Mouse (Mus musculus): ENCODE data around the gene Pikfyve. TPM values are rescaled to one million over a fixed set of nuclear protein-coding genes. Genes with fewer than 3 reads are reported as not detected.

Pikfyve gene
- polyA plus RNA-seq, 1 experiment from 2014 or later, result 6.9 TPM

- DNase-seq (ENCODE audit: low spot score), result peak; percentile 64
- Histone ChIP-seq H3K4me1 (ENCODE audit: insufficient read depth, low read depth, low read length) (no peaks in the 10 kb centered on the region), H3K4me2 (replicated peaks; ENCODE audit: low read depth, low read length) (no peak overlapping the region), H3K9ac (replicated peaks; ENCODE audit: low read depth) (no peak overlapping the region), H3K27me3 (replicated peaks; ENCODE audit: insufficient read depth, low read length) (no peaks in the 10 kb centered on the region), H3K4me3 (ENCODE audit: low read depth, low read length) (no peak overlapping the region), H3K27ac (ENCODE audit: low read length) (no peak overlapping the region), H3K9me3 (ENCODE audit: low read length) (no peaks in the 10 kb centered on the region), H3K36me3 (ENCODE audit: insufficient read depth, low read length) (peaks cover 7% of the 10 kb centered on the region; the same call in 1 of the 2 replicates)
- peak; percentile 65 for ATAC-seq
- no peak for TF ChIP-seq EP300 (IDR thresholded peaks at IDR 0.05)
- TF ChIP-seq CTCF (IDR thresholded peaks at IDR 0.05), result no peak
Measured at GRCm38 (mm10) chr1:65154814-65155213, 31.7 kb upstream of the Pikfyve start.

GRCm38 (mm10) chr1:65156111-65156510 lies 30.4 kb upstream of the Pikfyve start:
- peaks cover 20% of the 10 kb centered on the region; the same call in 1 of the 2 replicates for H3K36me3 ChIP-seq (ENCODE audit: insufficient read depth, low read length)
- no peak overlapping the region for H3K27ac ChIP-seq (ENCODE audit: low read length)
- ATAC-seq (no peak), DNase-seq (ENCODE audit: low spot score) (no peak)
- no peaks in the 10 kb centered on the region for H3K9me3 ChIP-seq (ENCODE audit: low read length)
- WGBS, result 89% methylated on average over 5 of the region's 5 CpGs
- H3K4me3 ChIP-seq (ENCODE audit: low read depth, low read length), result no peak overlapping the region
- H3K4me2 ChIP-seq (replicated peaks; ENCODE audit: low read depth, low read length), result no peak overlapping the region
- no peaks in the 10 kb centered on the region for H3K4me1 ChIP-seq (ENCODE audit: insufficient read depth, low read depth, low read length)
- no peak for TF ChIP-seq CTCF (IDR thresholded peaks at IDR 0.05)
- no peak for TF ChIP-seq EP300 (IDR thresholded peaks at IDR 0.05)
- no peaks in the 10 kb centered on the region for H3K27me3 ChIP-seq (replicated peaks; ENCODE audit: insufficient read depth, low read length)
- no peak overlapping the region for H3K9ac ChIP-seq (replicated peaks; ENCODE audit: low read depth)

DNA sequence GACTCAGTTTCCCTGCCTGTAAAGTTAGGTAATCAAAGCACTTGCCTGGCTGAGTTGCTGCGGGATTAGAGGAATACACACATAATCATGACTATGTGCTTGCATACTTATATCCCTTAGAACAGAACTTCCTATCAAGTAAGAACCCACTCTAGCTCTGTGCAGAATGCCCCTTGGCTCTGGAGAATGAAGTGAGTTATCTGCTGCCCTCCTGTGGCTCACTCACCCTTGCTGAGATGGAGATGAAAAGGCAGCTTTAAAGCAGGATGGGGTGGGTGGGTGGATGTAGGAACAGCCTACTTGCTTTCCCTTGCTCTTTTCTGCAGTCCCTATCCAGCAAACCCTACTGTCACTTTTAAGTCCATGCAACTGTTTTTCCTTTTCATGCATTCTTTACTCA lies 24.3 kb upstream of the Pikfyve start:
- H3K27me3 ChIP-seq (replicated peaks; ENCODE audit: insufficient read depth, low read length), result no peaks in the 10 kb centered on the region
- TF ChIP-seq EP300 (IDR thresholded peaks at IDR 0.05) (no peak), CTCF (IDR thresholded peaks at IDR 0.05) (peak; percentile 24; the same call in 1 of the 2 replicates)
- H3K36me3 ChIP-seq (ENCODE audit: insufficient read depth, low read length), result peaks cover 57% of the 10 kb centered on the region
- H3K4me1 ChIP-seq (ENCODE audit: insufficient read depth, low read depth, low read length), result no peaks in the 10 kb centered on the region
- no peak overlapping the region for H3K4me2 ChIP-seq (replicated peaks; ENCODE audit: low read depth, low read length)
- DNase-seq (ENCODE audit: low spot score), result no peak
- H3K4me3 ChIP-seq (ENCODE audit: low read depth, low read length), result no peak overlapping the region
- no peaks in the 10 kb centered on the region for H3K9me3 ChIP-seq (ENCODE audit: low read length)
- no peak overlapping the region for H3K9ac ChIP-seq (replicated peaks; ENCODE audit: low read depth)
- 100% methylated on average over 1 of the region's 1 CpGs for WGBS
- ATAC-seq, result no peak
- H3K27ac ChIP-seq (ENCODE audit: low read length), result no peak overlapping the region

DNA sequence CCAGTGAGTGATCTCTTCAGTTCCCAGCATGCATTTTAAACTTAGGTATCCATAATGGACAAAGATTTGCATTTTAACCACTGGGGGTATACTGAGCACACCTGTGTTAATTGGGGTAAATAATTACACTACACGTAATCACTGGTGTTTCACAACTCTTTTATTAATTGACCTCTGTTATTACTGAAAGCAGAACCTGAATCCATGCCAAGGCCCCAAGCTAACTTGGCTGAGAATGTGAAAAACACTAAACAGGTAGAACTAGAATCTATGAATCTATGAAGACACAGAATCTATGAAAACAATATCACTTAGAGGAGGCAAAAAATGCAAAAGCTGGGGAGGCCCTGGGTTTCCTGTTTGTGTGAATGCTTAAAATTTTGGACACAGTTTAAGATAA lies 19.0 kb upstream of the Pikfyve start:
- H3K27ac ChIP-seq (ENCODE audit: low read length), result no peak overlapping the region
- ATAC-seq (no peak), DNase-seq (ENCODE audit: low spot score) (no peak)
- H3K4me3 ChIP-seq (ENCODE audit: low read depth, low read length), result no peak overlapping the region
- no peak for TF ChIP-seq EP300 (IDR thresholded peaks at IDR 0.05)
- TF ChIP-seq CTCF (IDR thresholded peaks at IDR 0.05), result no peak
- no peak overlapping the region for H3K9ac ChIP-seq (replicated peaks; ENCODE audit: low read depth)
- no peaks in the 10 kb centered on the region for H3K4me1 ChIP-seq (ENCODE audit: insufficient read depth, low read depth, low read length)
- peaks cover 43% of the 10 kb centered on the region for H3K36me3 ChIP-seq (ENCODE audit: insufficient read depth, low read length)
- H3K9me3 ChIP-seq (ENCODE audit: low read length), result no peaks in the 10 kb centered on the region
- H3K4me2 ChIP-seq (replicated peaks; ENCODE audit: low read depth, low read length), result no peak overlapping the region
- 90% methylated on average over 1 of the region's 1 CpGs for WGBS
- no peaks in the 10 kb centered on the region for H3K27me3 ChIP-seq (replicated peaks; ENCODE audit: insufficient read depth, low read length)

DNA sequence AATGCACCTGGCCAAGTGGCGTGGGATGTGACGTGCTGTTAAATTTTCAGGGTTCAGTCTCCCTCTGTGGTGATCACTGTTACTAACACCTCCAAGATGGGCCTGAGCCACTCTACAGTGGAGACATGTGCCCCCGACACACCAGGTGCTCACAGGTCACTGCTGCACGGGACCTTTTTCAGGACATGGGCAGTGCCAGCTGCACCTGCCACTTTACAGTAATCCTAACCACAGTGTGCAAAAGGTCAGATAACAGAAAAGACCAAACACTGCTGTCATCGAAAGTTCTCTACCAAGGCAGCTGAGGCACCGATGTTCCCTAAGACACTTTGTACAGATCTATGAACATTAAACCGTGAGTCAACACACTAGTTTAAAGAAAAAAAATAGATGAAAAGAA lies 16.9 kb upstream of the Pikfyve start:
- TF ChIP-seq EP300 (IDR thresholded peaks at IDR 0.05), result no peak
- TF ChIP-seq CTCF (IDR thresholded peaks at IDR 0.05), result no peak
- Histone ChIP-seq H3K27me3 (replicated peaks; ENCODE audit: insufficient read depth, low read length) (no peaks in the 10 kb centered on the region), H3K27ac (ENCODE audit: low read length) (no peak overlapping the region), H3K9ac (replicated peaks; ENCODE audit: low read depth) (no peak overlapping the region), H3K4me2 (replicated peaks; ENCODE audit: low read depth, low read length) (no peak overlapping the region), H3K9me3 (ENCODE audit: low read length) (no peaks in the 10 kb centered on the region), H3K36me3 (ENCODE audit: insufficient read depth, low read length) (peaks cover 32% of the 10 kb centered on the region), H3K4me1 (ENCODE audit: insufficient read depth, low read depth, low read length) (no peaks in the 10 kb centered on the region), H3K4me3 (ENCODE audit: low read depth, low read length) (no peak overlapping the region)
- WGBS, result 82% methylated on average over 7 of the region's 7 CpGs
- ATAC-seq (no peak), DNase-seq (ENCODE audit: low spot score) (no peak)

- Histone ChIP-seq H3K36me3 (ENCODE audit: insufficient read depth, low read length) (peaks cover 33% of the 10 kb centered on the region), H3K9me3 (ENCODE audit: low read length) (no peaks in the 10 kb centered on the region), H3K4me3 (ENCODE audit: low read depth, low read length) (no peak overlapping the region), H3K9ac (replicated peaks; ENCODE audit: low read depth) (no peak overlapping the region), H3K4me1 (ENCODE audit: insufficient read depth, low read depth, low read length) (no peaks in the 10 kb centered on the region), H3K27me3 (replicated peaks; ENCODE audit: insufficient read depth, low read length) (no peaks in the 10 kb centered on the region), H3K27ac (ENCODE audit: low read length) (no peak overlapping the region), H3K4me2 (replicated peaks; ENCODE audit: low read depth, low read length) (no peak overlapping the region)
- no peak for ATAC-seq
- WGBS, result 72% methylated on average over 5 of the region's 5 CpGs
- TF ChIP-seq EP300 (IDR thresholded peaks at IDR 0.05) (no peak), CTCF (IDR thresholded peaks at IDR 0.05) (no peak)
- DNase-seq (ENCODE audit: low spot score), result no peak
Measured at GRCm38 (mm10) chr1:65169947-65170346, 16.5 kb upstream of the Pikfyve start.

GRCm38 (mm10) chr1:65171579-65171978 lies 14.9 kb upstream of the Pikfyve start:
- Histone ChIP-seq H3K27me3 (replicated peaks; ENCODE audit: insufficient read depth, low read length) (no peaks in the 10 kb centered on the region), H3K36me3 (ENCODE audit: insufficient read depth, low read length) (peaks cover 27% of the 10 kb centered on the region), H3K9ac (replicated peaks; ENCODE audit: low read depth) (no peak overlapping the region), H3K27ac (ENCODE audit: low read length) (no peak overlapping the region), H3K9me3 (ENCODE audit: low read length) (no peaks in the 10 kb centered on the region), H3K4me2 (replicated peaks; ENCODE audit: low read depth, low read length) (no peak overlapping the region), H3K4me3 (ENCODE audit: low read depth, low read length) (no peak overlapping the region), H3K4me1 (ENCODE audit: insufficient read depth, low read depth, low read length) (no peaks in the 10 kb centered on the region; the same call in 1 of the 2 replicates)
- ATAC-seq (no peak), DNase-seq (ENCODE audit: low spot score) (no peak)
- 67% methylated on average over 4 of the region's 4 CpGs for whole genome bisulfite sequencing
- no peak for TF ChIP-seq EP300 (IDR thresholded peaks at IDR 0.05)
- no peak for TF ChIP-seq CTCF (IDR thresholded peaks at IDR 0.05)

Measured in lung, postnatal 0 days (tissue).